Mouse (Mus musculus) hindbrain, embryonic 13.5 days (tissue): ENCODE data around the gene Tdrkh. TPM values are rescaled to one million over a fixed set of nuclear protein-coding genes. Genes with fewer than 3 reads are reported as not detected.
A peak's percentile ranks its signal among the peaks of the same experiment; 100 is the strongest.

Experiments
- ATAC-seq: fragments of 200-750 bp; cut with Nextera tagmentation; 2 replicates; pipeline ENCODE4 v1.8.0; 2017; ENCODE audit warnings: moderate TSS enrichment; ENCODE audit not compliant: low FRiP score
- H3K27ac ChIP-seq: fragments of 300-500 bp; sonication (generic); 2 replicates; pipeline ENCODE4 v1.5.1; 2015; ENCODE audit warnings: inconsistent platforms, mild to moderate bottlenecking, moderate library complexity
- H3K27me3 ChIP-seq: fragments of 300-500 bp; sonication (generic); 2 replicates; pipeline ENCODE4 v1.6.1; 2015; ENCODE audit warnings: mild to moderate bottlenecking, inconsistent platforms
- H3K36me3 ChIP-seq: fragments of 300-500 bp; sonication (generic); 2 replicates; pipeline ENCODE4 v1.6.1; 2015; ENCODE audit warnings: mild to moderate bottlenecking, inconsistent platforms
- H3K4me1 ChIP-seq: fragments of 300-500 bp; sonication (generic); replicated peaks from 2 replicates; pipeline ENCODE4 v1.6.1; 2015; ENCODE audit warnings: inconsistent platforms
- H3K4me2 ChIP-seq: fragments of 300-500 bp; sonication (generic); 2 replicates; pipeline ENCODE4 v1.6.1; 2015; ENCODE audit warnings: inconsistent platforms, mild to moderate bottlenecking, moderate library complexity
- H3K4me3 ChIP-seq: fragments of 300-500 bp; sonication (generic); 2 replicates; pipeline ENCODE4 v1.5.1; 2015; ENCODE audit warnings: mild to moderate bottlenecking, inconsistent platforms
- H3K9ac ChIP-seq: fragments of 300-500 bp; sonication (generic); 2 replicates; pipeline ENCODE4 v1.6.1; 2015; ENCODE audit warnings: mild to moderate bottlenecking, inconsistent platforms
- H3K9me3 ChIP-seq: fragments of 300-500 bp; sonication (generic); 2 replicates; pipeline ENCODE4 v1.6.1; 2016; ENCODE audit warnings: inconsistent platforms
- WGBS: fragments of 180-500 bp; shearing (Covaris S2); methylation state at CpG from one replicate; pipeline ENCODE4 v1.1.7; 2015; 5-methylcytosine and 5-hydroxymethylcytosine counted together
- polyA plus RNA-seq: library from polyadenylated mRNA; unstranded; fragments of >200 nt; fragmentation: Nextera tagmentation; extraction: Ambion mirVana; gene quantifications from 2 replicates; pipeline ENCODE4 v1.2.1, GENCODE M21; 2015

Tdrkh gene
- polyA plus RNA-seq, 1 experiment from 2014 or later = 58.8 TPM

DNA sequence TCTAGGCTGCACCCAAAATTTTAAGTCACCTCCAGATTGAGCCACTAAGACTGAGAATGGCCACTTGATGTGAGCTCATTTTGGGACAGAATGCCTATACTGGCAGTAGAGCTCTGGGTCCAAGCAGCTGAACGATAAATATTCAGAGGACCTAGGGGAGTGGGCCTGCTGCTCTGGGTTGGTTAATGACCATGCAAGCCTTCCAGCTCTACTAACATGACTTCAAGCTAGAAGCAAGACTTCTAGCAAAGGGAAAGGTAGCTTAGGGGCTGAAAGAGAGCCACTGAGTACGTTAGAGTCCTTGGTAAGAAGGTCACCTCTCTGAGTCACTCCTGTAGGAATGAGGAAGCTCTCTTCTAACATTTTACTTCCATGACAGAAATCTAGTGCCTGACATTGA lies 20.9 kb upstream of the Tdrkh start:
- ATAC-seq = no peak
- Histone ChIP-seq H3K9me3 (no peaks in the 10 kb centered on the region), H3K4me3 (no peak overlapping the region), H3K27ac (no peak overlapping the region), H3K9ac (no peak overlapping the region), H3K4me1 (no peaks in the 10 kb centered on the region), H3K4me2 (no peak overlapping the region), H3K36me3 (no peaks in the 10 kb centered on the region), H3K27me3 (0 out of 2 replicates have a peak, but pooled peaks cover 8% of the 10 kb centered on the region)
- WGBS = 88% methylated on average over 2 of the region's 2 CpGs

DNA sequence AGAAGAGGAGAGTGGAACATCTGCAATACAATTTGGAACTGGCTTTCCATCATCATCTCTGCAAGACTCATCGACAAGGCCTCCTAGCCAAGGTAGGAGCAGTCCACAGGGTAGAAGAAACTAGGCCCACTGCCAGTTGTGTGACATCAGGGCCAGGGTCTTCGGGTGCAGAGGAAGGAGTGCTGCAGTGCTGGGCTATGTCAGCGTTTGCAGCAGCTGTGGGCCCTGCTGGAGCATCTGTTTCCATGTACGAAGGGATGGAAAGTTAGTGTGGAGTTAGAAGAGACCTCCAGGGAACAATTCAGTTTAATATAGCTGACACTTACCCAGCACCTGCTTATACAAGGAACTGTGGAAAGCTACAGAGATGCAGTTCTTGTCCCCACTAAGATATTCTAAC lies 20.0 kb upstream of the Tdrkh start:
- H3K4me3 ChIP-seq = no peak overlapping the region
- H3K9ac ChIP-seq = no peak overlapping the region
- no peak overlapping the region for H3K27ac ChIP-seq
- 75% methylated on average over 4 of the region's 4 CpGs for WGBS
- H3K4me2 ChIP-seq = no peak overlapping the region
- no peaks in the 10 kb centered on the region for H3K9me3 ChIP-seq
- no peaks in the 10 kb centered on the region for H3K36me3 ChIP-seq
- no peak for ATAC-seq
- peaks cover 17% of the 10 kb centered on the region for H3K27me3 ChIP-seq
- no peaks in the 10 kb centered on the region for H3K4me1 ChIP-seq

DNA sequence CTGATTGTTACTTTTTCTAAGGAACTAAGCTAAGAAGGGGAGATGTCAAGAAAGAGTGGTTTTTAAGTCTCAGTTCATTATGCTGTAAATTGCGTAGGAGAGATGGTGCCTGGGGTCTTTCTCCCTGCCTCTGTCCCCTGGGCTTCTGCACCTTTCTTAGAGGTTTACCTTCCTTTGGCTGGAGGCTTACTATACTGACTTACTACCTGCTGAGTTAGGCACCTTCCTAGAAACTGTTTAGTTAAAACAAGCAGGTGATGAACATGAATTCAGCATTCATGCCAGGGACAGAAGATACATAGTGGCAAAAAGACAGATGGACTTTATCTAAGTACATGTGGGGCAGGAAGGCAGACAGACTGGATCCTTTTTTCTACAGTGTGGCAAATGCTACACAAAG lies 16.7 kb upstream of the Tdrkh start:
- 74% methylated on average over 1 of the region's 1 CpGs for WGBS
- no peak overlapping the region for H3K27ac ChIP-seq
- ATAC-seq = no peak

DNA sequence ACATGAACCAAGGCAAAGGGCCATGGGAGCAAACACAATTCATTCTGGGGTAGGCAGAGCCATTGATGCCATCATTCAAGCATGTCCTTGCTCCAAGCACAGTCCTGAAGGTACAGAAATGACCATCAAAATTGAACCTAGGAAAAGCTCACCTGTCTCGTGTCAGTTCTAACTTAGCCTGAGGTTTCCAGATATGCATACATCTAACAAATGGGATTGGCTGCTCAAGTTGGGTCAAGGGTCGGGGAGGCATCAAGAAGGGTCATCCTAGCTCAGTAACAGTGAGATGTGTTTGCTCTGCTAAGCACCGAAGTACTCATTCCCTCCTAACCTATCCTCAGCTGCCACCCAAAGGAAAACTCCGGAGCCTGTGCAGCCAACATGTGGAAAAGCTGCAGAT lies 16.2 kb upstream of the Tdrkh start:
- H3K4me1 ChIP-seq = peaks cover 20% of the 10 kb centered on the region
- H3K27ac ChIP-seq = no peak overlapping the region
- no peak for ATAC-seq
- no peak overlapping the region for H3K9ac ChIP-seq
- H3K27me3 ChIP-seq = peaks cover 40% of the 10 kb centered on the region
- no peak overlapping the region for H3K4me3 ChIP-seq
- no peaks in the 10 kb centered on the region for H3K36me3 ChIP-seq
- 84% methylated on average over 4 of the region's 4 CpGs for WGBS
- H3K9me3 ChIP-seq = no peaks in the 10 kb centered on the region
- H3K4me2 ChIP-seq = no peak overlapping the region

More for the DNA sequence above, 16.7 kb upstream of the Tdrkh start:
- Histone ChIP-seq H3K4me2 (no peak overlapping the region), H3K4me1 (peaks cover 20% of the 10 kb centered on the region), H3K27me3 (peaks cover 35% of the 10 kb centered on the region), H3K9me3 (no peaks in the 10 kb centered on the region), H3K36me3 (no peaks in the 10 kb centered on the region), H3K4me3 (no peak overlapping the region), H3K9ac (no peak overlapping the region)

DNA sequence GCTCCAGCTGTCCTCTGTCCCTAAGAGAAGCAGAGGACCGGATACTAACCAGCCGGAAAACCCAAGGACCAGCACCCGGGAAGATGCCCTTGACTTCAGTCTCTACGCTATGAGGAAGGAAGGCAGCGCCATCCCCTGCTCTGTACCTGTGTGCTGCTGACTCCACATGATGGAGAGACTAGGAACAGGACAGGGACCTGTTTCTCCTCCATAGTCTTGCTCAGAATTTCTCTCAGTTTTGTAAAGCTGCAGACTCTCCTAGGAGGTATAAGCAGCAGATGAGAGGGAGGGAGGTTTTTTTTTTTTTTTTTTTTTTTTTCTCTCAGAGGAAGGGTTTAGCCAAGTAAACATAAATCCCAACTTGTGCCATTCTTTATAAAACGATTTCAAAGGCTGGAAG lies 14.9 kb upstream of the Tdrkh start, which contains the start of gene Lingo4:
Gene Lingo4, plus strand, starts transcription at position 301 of the 400 bp plus-strand sequence.
- peaks cover 52% of the 10 kb centered on the region for H3K27me3 ChIP-seq
- peaks cover 20% of the 10 kb centered on the region for H3K4me1 ChIP-seq
- peak within 1 kb of the TSS; percentile 76 for H3K4me2 ChIP-seq
- H3K9me3 ChIP-seq = no peaks in the 10 kb centered on the region
- peak within 1 kb of the TSS; percentile 40 for H3K4me3 ChIP-seq
- H3K27ac ChIP-seq = no peak within 1 kb of the TSS
- peak within 1 kb of the TSS; percentile 77 for H3K9ac ChIP-seq
- no peaks in the 10 kb centered on the region for H3K36me3 ChIP-seq
- WGBS = 70% methylated on average over 6 of the region's 6 CpGs
- ATAC-seq = no peak

DNA sequence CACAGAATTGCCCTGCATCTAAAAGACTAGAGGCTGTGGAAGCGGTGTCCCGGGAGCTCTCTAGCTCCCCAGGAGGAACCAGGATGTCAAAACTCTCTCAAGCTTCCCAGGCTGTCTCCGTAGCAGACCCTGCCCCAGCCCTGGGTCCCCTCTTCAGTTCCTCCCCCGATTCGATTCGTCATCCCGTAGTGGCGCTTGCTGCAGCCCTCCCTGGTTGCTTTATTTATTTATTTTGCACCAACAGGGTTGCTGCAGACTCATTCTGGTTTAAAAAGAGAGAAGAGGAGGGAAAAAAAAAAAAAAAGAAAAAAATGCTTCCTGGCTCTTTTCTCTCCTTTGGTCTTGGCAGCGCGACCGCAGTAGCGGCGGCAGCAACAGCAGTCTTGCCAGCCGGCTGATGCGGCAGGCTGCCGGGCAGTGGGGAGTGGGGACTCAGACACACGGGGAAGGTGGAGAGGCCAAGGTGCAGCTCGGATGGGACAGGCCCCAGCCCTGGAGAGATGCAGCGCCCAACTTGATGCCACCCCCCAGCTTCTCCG lies 14.1 kb upstream of the Tdrkh start:
- Histone ChIP-seq H3K9ac (peak overlapping the region; percentile 77), H3K27me3 (peaks cover 54% of the 10 kb centered on the region), H3K9me3 (no peaks in the 10 kb centered on the region), H3K4me2 (peak overlapping the region; percentile 76), H3K4me1 (peaks cover 23% of the 10 kb centered on the region), H3K36me3 (no peaks in the 10 kb centered on the region), H3K4me3 (peak overlapping the region; percentile 40), H3K27ac (no peak overlapping the region)
- ATAC-seq = peak; percentile 65
- 2% methylated on average over 20 of the region's 20 CpGs for WGBS

DNA sequence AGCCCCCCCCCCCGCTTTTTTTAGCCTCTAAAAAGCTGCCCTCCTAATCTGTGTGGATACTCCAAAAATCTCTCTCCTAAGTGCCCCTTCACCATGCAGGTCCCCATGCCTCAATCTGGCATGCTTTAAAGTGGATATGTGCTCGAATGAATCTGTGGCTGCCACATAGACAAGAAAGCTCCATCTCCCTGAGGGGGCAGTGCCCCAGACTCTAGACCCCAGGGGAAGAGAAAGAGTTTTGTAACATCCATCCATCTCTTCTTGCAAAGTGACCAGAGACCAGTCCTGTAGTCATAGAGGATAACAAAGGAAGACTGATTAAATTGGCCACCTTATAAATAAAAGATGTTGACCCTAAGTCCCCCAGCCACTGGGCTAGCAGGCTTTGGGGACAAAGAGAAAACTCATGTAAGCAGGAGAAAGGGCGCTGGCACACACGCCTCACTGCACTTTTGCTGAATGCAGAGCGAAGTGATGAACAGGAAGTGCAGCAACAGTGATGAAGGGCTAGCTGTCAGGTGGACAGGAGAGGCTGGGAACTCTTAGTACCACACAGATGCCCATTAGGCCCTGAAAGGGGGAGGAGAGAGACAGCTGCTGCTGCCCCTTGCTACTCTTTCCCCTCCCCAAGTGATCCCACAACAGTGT lies 13.3 kb upstream of the Tdrkh start:
- H3K27ac ChIP-seq = no peak overlapping the region
- peak overlapping the region; percentile 40; the same call in 1 of the 2 replicates for H3K4me3 ChIP-seq
- H3K4me1 ChIP-seq = peaks cover 30% of the 10 kb centered on the region
- H3K9me3 ChIP-seq = no peaks in the 10 kb centered on the region
- peak; percentile 15 for ATAC-seq
- peaks cover 54% of the 10 kb centered on the region for H3K27me3 ChIP-seq
- H3K4me2 ChIP-seq = peak overlapping the region; percentile 76
- peak overlapping the region; percentile 77 for H3K9ac ChIP-seq
- no peaks in the 10 kb centered on the region for H3K36me3 ChIP-seq
- WGBS = 14% methylated on average over 5 of the region's 5 CpGs

DNA sequence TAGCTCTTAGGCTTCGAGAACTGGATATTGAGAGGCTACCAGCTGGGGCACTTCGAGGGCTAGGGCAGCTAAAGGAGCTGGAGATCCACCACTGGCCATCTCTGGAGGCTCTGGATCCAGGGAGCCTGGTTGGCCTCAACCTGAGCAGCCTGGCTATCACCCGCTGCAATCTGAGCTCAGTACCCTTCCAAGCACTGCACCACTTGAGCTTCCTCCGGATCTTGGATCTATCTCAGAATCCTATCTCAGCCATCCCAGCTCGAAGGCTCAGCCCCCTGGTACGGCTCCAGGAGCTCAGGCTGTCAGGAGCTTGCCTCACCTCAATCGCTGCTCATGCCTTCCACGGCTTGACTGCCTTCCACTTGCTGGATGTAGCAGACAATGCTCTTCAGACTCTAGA lies 10.6 kb upstream of the Tdrkh start:
- no peak for ATAC-seq
- peaks cover 33% of the 10 kb centered on the region for H3K4me1 ChIP-seq
- no peak overlapping the region for H3K4me2 ChIP-seq
- H3K4me3 ChIP-seq = no peak overlapping the region
- H3K36me3 ChIP-seq = no peaks in the 10 kb centered on the region
- H3K9ac ChIP-seq = no peak overlapping the region
- no peak overlapping the region for H3K27ac ChIP-seq
- no peaks in the 10 kb centered on the region for H3K9me3 ChIP-seq
- peaks cover 43% of the 10 kb centered on the region for H3K27me3 ChIP-seq
- WGBS = 81% methylated on average over 8 of the region's 8 CpGs

DNA sequence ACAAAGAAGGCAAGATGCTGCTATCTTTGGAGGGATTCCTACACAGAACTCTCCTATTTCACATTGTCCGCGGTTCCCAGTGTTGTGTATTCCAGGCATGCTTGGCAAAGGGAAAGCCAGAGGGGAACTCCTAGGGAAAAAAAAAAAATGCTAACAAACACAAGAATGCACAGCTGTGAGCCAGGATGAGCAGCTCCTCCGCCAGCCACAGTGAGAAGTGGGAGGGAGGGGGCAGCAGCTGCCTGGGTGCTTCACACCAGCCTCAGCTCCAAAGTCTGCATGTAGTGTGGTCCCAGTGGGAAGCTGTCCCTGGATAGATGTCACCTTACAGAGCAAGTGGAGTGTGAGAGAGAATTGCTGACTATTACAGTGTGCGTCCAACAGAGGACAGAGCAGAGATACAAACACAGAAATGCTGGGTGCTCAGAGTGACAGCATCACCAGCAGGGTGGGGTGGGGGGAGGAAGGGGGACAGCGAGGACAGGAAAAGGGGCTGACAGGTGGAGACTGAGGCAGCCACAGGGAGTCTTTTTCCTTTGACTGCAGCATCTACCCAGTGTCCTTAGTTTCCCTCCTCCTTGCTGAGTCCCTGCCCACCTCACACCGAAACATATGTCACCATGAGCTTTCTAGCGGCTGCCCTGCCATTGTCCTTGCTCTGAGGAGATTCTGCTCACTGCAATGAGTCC lies 8.6 kb upstream of the Tdrkh start:
- Histone ChIP-seq H3K27me3 (peaks cover 35% of the 10 kb centered on the region), H3K27ac (peak overlapping the region; percentile 44), H3K36me3 (no peaks in the 10 kb centered on the region), H3K9me3 (no peaks in the 10 kb centered on the region), H3K9ac (peak overlapping the region; percentile 51), H3K4me2 (no peak overlapping the region), H3K4me3 (no peak overlapping the region), H3K4me1 (peaks cover 22% of the 10 kb centered on the region)
- WGBS = 16% methylated on average over 7 of the region's 7 CpGs
- ATAC-seq = peak; percentile 38

DNA sequence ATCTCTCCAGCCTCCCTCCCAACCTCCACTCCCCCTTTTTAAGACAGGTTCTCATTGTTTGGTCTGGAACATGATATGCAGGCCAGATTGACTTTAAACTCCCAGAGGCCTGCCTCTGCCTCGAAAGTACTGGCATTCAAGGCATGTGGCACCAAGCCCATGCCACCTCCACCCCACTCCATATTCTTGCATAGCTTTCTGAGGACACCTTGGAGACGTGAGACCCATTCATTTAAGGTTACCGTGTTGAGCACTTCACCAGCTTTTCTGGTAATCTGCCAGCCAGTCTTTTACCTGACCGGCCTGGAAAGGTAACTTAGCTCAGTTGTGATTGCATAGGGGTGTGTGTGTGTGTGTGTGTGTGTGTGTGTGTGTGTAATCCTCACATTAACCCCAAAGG lies 7.5 kb upstream of the Tdrkh start:
- ATAC-seq = no peak
- Histone ChIP-seq H3K4me3 (no peak overlapping the region), H3K9ac (no peak overlapping the region), H3K36me3 (no peaks in the 10 kb centered on the region), H3K27ac (no peak overlapping the region), H3K4me2 (no peak overlapping the region), H3K4me1 (peaks cover 13% of the 10 kb centered on the region), H3K27me3 (peaks cover 26% of the 10 kb centered on the region), H3K9me3 (no peaks in the 10 kb centered on the region)
- 80% methylated on average over 4 of the region's 4 CpGs for WGBS

DNA sequence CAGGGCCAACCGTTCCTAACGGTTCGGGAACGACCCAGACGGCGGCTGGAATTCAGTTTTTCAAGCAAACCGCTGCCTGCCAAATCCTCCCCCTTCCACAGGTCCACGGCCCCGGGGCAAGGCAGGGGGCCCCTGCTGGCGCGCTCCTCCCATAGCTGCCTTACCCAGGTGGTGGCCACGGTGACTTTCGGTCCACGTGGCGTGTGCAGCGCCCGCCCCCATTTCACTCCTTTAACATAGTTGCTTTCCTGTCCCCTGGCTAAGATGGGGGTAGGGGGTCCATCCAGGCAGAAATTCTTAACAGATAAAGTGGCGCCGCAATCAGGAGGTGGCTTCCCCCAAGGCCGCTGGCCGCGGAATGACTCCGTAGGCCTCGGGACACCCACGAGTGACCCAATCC lies 543 bp upstream of the Tdrkh start:
- no peaks in the 10 kb centered on the region for H3K27me3 ChIP-seq
- H3K4me1 ChIP-seq = peaks cover 17% of the 10 kb centered on the region
- H3K9ac ChIP-seq = peak overlapping the region; percentile 78
- peak overlapping the region; percentile 88 for H3K27ac ChIP-seq
- peak overlapping the region; percentile 89 for H3K4me2 ChIP-seq
- no peaks in the 10 kb centered on the region for H3K9me3 ChIP-seq
- WGBS = 5% methylated on average over 25 of the region's 25 CpGs
- peak; percentile 74 for ATAC-seq
- peak overlapping the region; percentile 59 for H3K4me3 ChIP-seq
- no peaks in the 10 kb centered on the region for H3K36me3 ChIP-seq

DNA sequence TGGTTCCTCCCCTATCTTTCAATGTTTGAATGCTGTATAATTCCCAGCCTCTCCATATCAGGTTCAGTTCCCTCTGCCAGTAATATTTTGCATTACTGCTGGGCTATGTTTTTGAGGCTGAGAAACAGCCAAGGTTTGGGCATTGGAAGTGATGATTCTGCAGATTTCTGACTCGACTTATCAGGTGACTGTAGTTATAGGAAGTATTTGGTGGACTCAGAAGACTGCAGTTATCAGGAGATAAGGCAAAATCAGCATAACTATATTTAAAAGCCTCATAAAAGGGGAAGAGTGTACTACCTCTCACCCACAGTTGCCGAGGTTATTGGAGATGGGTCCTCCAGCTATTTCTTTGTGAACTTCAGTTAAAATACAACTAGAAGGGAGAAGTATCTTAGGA lies 17.9 kb downstream of the Tdrkh start:
- no peaks in the 10 kb centered on the region for H3K4me1 ChIP-seq
- ATAC-seq = no peak
- no peak overlapping the region for H3K9ac ChIP-seq
- 82% methylated on average over 2 of the region's 2 CpGs for WGBS
- H3K27me3 ChIP-seq = no peaks in the 10 kb centered on the region
- H3K36me3 ChIP-seq = peaks cover 58% of the 10 kb centered on the region
- H3K4me2 ChIP-seq = no peak overlapping the region
- no peak overlapping the region for H3K27ac ChIP-seq
- no peaks in the 10 kb centered on the region for H3K9me3 ChIP-seq
- no peak overlapping the region for H3K4me3 ChIP-seq
